26 mouse cellular contexts compared by ENCODE assay signal in genomic region chr7:117926396-117926795, GRCm38 (mm10).
DNase-seq lines count a peak whose midpoint lies in the region; ATAC-seq and TF ChIP-seq lines count a peak whose summit lies in the region.
"Had no signal": no experiment of that assay in that cellular context is flagged by ENCODE, and none has a peak within 500 bp of the region (broad histone marks: within the 10 kb centered on the region; RNA-seq: fewer than 3 reads in every experiment).

No protein-coding gene starts in this region.

- H3K9ac ChIP-seq in limb, embryonic 14.5 days (ENCODE audit: low read depth, low read length, severe bottlenecking) = no peak overlapping the region
- H3K9ac ChIP-seq: forebrain, embryonic 13.5 days; heart, embryonic 15.5 days; hindbrain, embryonic 13.5 days; limb, embryonic 15.5 days; liver, embryonic 13.5 days had no signal

- DNase-seq in limb, embryonic 14.5 days (ENCODE audit: low spot score) = peak; percentile 49
- DNase-seq in limb, embryonic 10.5 days (ENCODE audit: low spot score) = no peak
- DNase-seq in R1 (ENCODE audit: low read depth, low spot score) = peak; percentile 32
- DNase-seq in embryonic facial prominence, embryonic 10.5 days (ENCODE audit: low spot score) = peak; percentile 12
- DNase-seq in yolk sac, embryonic 10.5 days (ENCODE audit: low spot score) = peak; percentile 2
- DNase-seq in layer of hippocampus, postnatal 10 days (ENCODE audit: low spot score in 2 of 2) = no peak
- DNase-seq in testis, postnatal 14 days (ENCODE audit: low spot score) = no peak
- DNase-seq: adrenal gland, postnatal 14 days; cerebellum, adult 11 months; cerebellum, postnatal 10 days; gastrocnemius, postnatal 14 days; kidney, adult 8-10 months; kidney, postnatal 10 days; layer of hippocampus, adult 9-11 months; liver, embryonic 13.5 days; lung, adult 18-20 months; lung, postnatal 14 days; right cerebral cortex, postnatal 14 days had no signal

- no peaks in the 10 kb centered on the region for H3K9me3 ChIP-seq in limb, embryonic 14.5 days (ENCODE audit: control insufficient read depth, low read length)
- H3K9me3 ChIP-seq in limb, embryonic 10.5 days (replicated peaks) = no peaks in the 10 kb centered on the region
- H3K9me3 ChIP-seq in embryonic facial prominence, embryonic 10.5 days = no peaks in the 10 kb centered on the region
- H3K9me3 ChIP-seq: forebrain, embryonic 13.5 days; heart, embryonic 15.5 days; hindbrain, embryonic 13.5 days; limb, embryonic 15.5 days; liver, embryonic 13.5 days had no signal

- no peak overlapping the region for H3K4me2 ChIP-seq in limb, embryonic 14.5 days (replicated peaks; ENCODE audit: low read depth, low read length, severe bottlenecking)
- H3K4me2 ChIP-seq: forebrain, embryonic 13.5 days; heart, embryonic 15.5 days; hindbrain, embryonic 13.5 days; limb, embryonic 15.5 days; liver, embryonic 13.5 days; midbrain, embryonic 11.5 days had no signal

- no peaks in the 10 kb centered on the region for H3K36me3 ChIP-seq in limb, embryonic 14.5 days (ENCODE audit: control insufficient read depth, insufficient read depth, low read length)
- H3K36me3 ChIP-seq in limb, embryonic 10.5 days = no peaks in the 10 kb centered on the region
- no peaks in the 10 kb centered on the region for H3K36me3 ChIP-seq in embryonic facial prominence, embryonic 10.5 days (replicated peaks)
- H3K36me3 ChIP-seq: heart, embryonic 15.5 days; hindbrain, embryonic 13.5 days; limb, embryonic 15.5 days; liver, embryonic 13.5 days had no signal

- no peak overlapping the region for H3K27ac ChIP-seq in limb, embryonic 14.5 days (replicated peaks; ENCODE audit: low read depth, low read length)
- H3K27ac ChIP-seq in limb, embryonic 10.5 days = no peak overlapping the region
- no peak overlapping the region for H3K27ac ChIP-seq in embryonic facial prominence, embryonic 10.5 days (replicated peaks)
- H3K27ac ChIP-seq: forebrain, embryonic 13.5 days; heart, embryonic 15.5 days; hindbrain, embryonic 13.5 days; limb, embryonic 15.5 days; liver, embryonic 13.5 days had no signal

- no peak for TF ChIP-seq POLR2A in limb, embryonic 14.5 days (IDR thresholded peaks at IDR 0.05; ENCODE audit: borderline replicate concordance, extremely low read depth, insufficient read depth, insufficient read length)

- H3K4me1 ChIP-seq in limb, embryonic 14.5 days (ENCODE audit: control insufficient read depth, insufficient read depth, low read length) = no peaks in the 10 kb centered on the region
- H3K4me1 ChIP-seq in limb, embryonic 10.5 days = peaks cover 4% of the 10 kb centered on the region
- no peaks in the 10 kb centered on the region for H3K4me1 ChIP-seq in embryonic facial prominence, embryonic 10.5 days
- H3K4me1 ChIP-seq: heart, embryonic 15.5 days; hindbrain, embryonic 13.5 days; limb, embryonic 15.5 days; liver, embryonic 13.5 days had no signal

- H3K27me3 ChIP-seq in limb, embryonic 14.5 days (ENCODE audit: control insufficient read depth, insufficient read depth, low read length) = no peaks in the 10 kb centered on the region
- H3K27me3 ChIP-seq in limb, embryonic 10.5 days (ENCODE audit: low read depth, poor library complexity, severe bottlenecking) = no peaks in the 10 kb centered on the region
- no peaks in the 10 kb centered on the region for H3K27me3 ChIP-seq in embryonic facial prominence, embryonic 10.5 days (replicated peaks; ENCODE audit: low read depth, poor library complexity, severe bottlenecking)
- H3K27me3 ChIP-seq: heart, embryonic 15.5 days; hindbrain, embryonic 13.5 days; limb, embryonic 15.5 days; liver, embryonic 13.5 days had no signal

- WGBS in limb, embryonic 14.5 days = 33% methylated on average over 1 of the region's 1 CpGs
- WGBS in limb, embryonic 10.5 days = 24% methylated on average over 1 of the region's 1 CpGs
- WGBS in embryonic facial prominence, embryonic 10.5 days = 36% methylated on average over 1 of the region's 1 CpGs

- H3K4me3 ChIP-seq in limb, embryonic 14.5 days (replicated peaks; ENCODE audit: low read length) = no peak overlapping the region
- no peak overlapping the region for H3K4me3 ChIP-seq in limb, embryonic 10.5 days
- H3K4me3 ChIP-seq in embryonic facial prominence, embryonic 10.5 days = no peak overlapping the region
- H3K4me3 ChIP-seq: forebrain, embryonic 13.5 days; heart, embryonic 15.5 days; hindbrain, embryonic 13.5 days; limb, embryonic 15.5 days; liver, embryonic 13.5 days had no signal

- no peak for ATAC-seq in limb, embryonic 14.5 days (ENCODE audit: low FRiP score, low read depth)
- ATAC-seq: CD4-positive, CD25-positive, alpha-beta regulatory T cell, adult 4 months; forebrain, embryonic 13.5 days; intestine, embryonic 16.5 days; midbrain, embryonic 16.5 days had no signal

Comparison
In these comparisons a context has a peak if more than half of its experiments do, and no peak if none do; other contexts are left out.
1. DNase-seq: peak in limb, embryonic 14.5 days (single experiment), R1 (single experiment), embryonic facial prominence, embryonic 10.5 days (single experiment) and yolk sac, embryonic 10.5 days (single experiment); none in limb, embryonic 10.5 days (single experiment), layer of hippocampus, postnatal 10 days (0 of 2) and testis, postnatal 14 days (single experiment).